Mouse (Mus musculus): ENCODE data around the gene Aldh9a1. TPM values are rescaled to one million over a fixed set of nuclear protein-coding genes. Genes with fewer than 3 reads are reported as not detected.

Gene Aldh9a1
- polyA plus RNA-seq, 1 experiment = not detected

- 88% methylated on average over 4 of the region's 4 CpGs for WGBS
- TF ChIP-seq CTCF (IDR thresholded peaks at IDR 0.05; ENCODE audit: insufficient read depth, low read depth, low read length) (no peak), POLR2A (IDR thresholded peaks at IDR 0.05; ENCODE audit: insufficient read depth, low read depth, low read length) (no peak)
- H3K27ac ChIP-seq (ENCODE audit: insufficient read depth, low read depth, low read length) = no peak overlapping the region
- H3K4me1 ChIP-seq (ENCODE audit: control insufficient read depth, insufficient read depth, low read length) = no peaks in the 10 kb centered on the region
- H3K4me3 ChIP-seq (ENCODE audit: insufficient read depth, low read depth, low read length) = no peak overlapping the region
Measured at GRCm38 (mm10) chr1:167405237-167405636, 55.4 kb downstream of the Aldh9a1 start.

DNA sequence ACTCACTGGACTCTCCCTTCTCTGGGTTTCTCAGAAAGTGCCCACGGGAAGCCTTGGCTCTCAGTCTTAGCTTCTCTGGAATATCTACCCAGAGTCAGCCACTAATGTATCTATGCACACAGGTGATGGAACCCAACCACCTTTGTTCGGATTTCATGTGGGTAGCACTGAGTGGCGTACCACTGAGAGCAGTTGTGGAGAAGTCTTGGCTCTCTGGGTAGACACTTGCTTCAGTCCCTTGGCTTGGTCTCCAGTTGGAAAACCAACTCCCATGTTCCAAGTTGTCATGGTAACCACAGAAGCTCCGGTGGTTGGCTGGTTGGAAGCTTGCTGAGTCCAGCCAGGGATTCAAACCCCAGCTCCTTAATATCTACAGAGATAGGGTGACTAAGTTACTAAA, 59.8 kb downstream of the Aldh9a1 start:
- WGBS = 73% methylated on average over 4 of the region's 4 CpGs
- no peak overlapping the region for H3K4me3 ChIP-seq (ENCODE audit: insufficient read depth, low read depth, low read length)

GRCm38 (mm10) chr1:167411991-167412715, 62.4 kb downstream of the Aldh9a1 start:
- Histone ChIP-seq H3K27ac (ENCODE audit: insufficient read depth, low read depth, low read length) (no peak overlapping the region), H3K4me1 (ENCODE audit: control insufficient read depth, insufficient read depth, low read length) (no peaks in the 10 kb centered on the region), H3K4me3 (ENCODE audit: insufficient read depth, low read depth, low read length) (no peak overlapping the region)
- WGBS = 84% methylated on average over 12 of the region's 12 CpGs
- no peak for TF ChIP-seq CTCF (IDR thresholded peaks at IDR 0.05; ENCODE audit: insufficient read depth, low read depth, low read length)
- TF ChIP-seq POLR2A (IDR thresholded peaks at IDR 0.05; ENCODE audit: insufficient read depth, low read depth, low read length) = no peak

More for the DNA sequence above, 59.8 kb downstream of the Aldh9a1 start:
- Histone ChIP-seq H3K4me1 (ENCODE audit: control insufficient read depth, insufficient read depth, low read length) (no peaks in the 10 kb centered on the region), H3K27ac (ENCODE audit: insufficient read depth, low read depth, low read length) (no peak overlapping the region)
- no peak for TF ChIP-seq CTCF (IDR thresholded peaks at IDR 0.05; ENCODE audit: insufficient read depth, low read depth, low read length)
- no peak for TF ChIP-seq POLR2A (IDR thresholded peaks at IDR 0.05; ENCODE audit: insufficient read depth, low read depth, low read length)

DNA sequence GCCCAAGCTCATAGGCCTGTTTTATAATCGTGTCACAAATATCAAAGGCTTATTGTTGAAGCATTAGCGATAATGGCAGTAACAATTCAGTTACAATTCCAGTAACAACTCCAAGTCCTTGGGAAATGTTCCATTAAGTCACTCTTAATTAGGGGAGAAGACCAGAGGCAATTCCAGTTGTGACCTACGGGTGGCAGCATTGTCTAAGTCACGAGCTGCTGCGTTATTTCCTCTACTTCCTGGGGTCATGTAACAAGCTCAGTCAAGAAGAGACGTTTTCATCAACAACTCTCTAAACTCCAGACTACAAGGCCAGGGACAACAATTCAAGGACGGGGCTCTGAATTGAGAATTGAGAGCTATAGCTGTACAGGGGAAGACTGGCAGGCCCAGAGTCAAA, 65.1 kb downstream of the Aldh9a1 start:
- no peak overlapping the region for H3K27ac ChIP-seq (ENCODE audit: insufficient read depth, low read depth, low read length)
- WGBS = 2% methylated on average over 7 of the region's 7 CpGs
- no peak overlapping the region for H3K4me3 ChIP-seq (ENCODE audit: insufficient read depth, low read depth, low read length)
- H3K4me1 ChIP-seq (ENCODE audit: control insufficient read depth, insufficient read depth, low read length) = no peaks in the 10 kb centered on the region
- no peak for TF ChIP-seq CTCF (IDR thresholded peaks at IDR 0.05; ENCODE audit: insufficient read depth, low read depth, low read length)
- no peak for TF ChIP-seq POLR2A (IDR thresholded peaks at IDR 0.05; ENCODE audit: insufficient read depth, low read depth, low read length)

Other genes starting within 250 kb of the Aldh9a1 start
- gene Uck2, start 64.7 kb upstream of the Aldh9a1 start, polyA plus RNA-seq (2012; ENCODE audit: insufficient read depth, insufficient read length, low replicate concordance, missing spikeins) = 323 TPM in 1 of 2 replicates, not detected in the other
- not detected in 2 replicates for gene Tmco1, start 41.6 kb upstream of the Aldh9a1 start, polyA plus RNA-seq (2012; ENCODE audit: insufficient read depth, insufficient read length, low replicate concordance, missing spikeins)
- gene Mgst3, start 43.9 kb downstream of the Aldh9a1 start, polyA plus RNA-seq (2012; ENCODE audit: insufficient read depth, insufficient read length, low replicate concordance, missing spikeins) = not detected in 2 replicates
- not detected in 2 replicates for gene Lrrc52, start 116.8 kb downstream of the Aldh9a1 start, polyA plus RNA-seq (2012; ENCODE audit: insufficient read depth, insufficient read length, low replicate concordance, missing spikeins)
- gene Rxrg, start 248.4 kb downstream of the Aldh9a1 start, polyA plus RNA-seq (2012; ENCODE audit: insufficient read depth, insufficient read length, low replicate concordance, missing spikeins) = not detected in 2 replicates